Mouse (Mus musculus) limb, embryonic 10.5 days (tissue): Measurements from ENCODE around the gene Vstm2l. TPM values are rescaled to one million over a fixed set of nuclear protein-coding genes. Genes with fewer than 3 reads are reported as not detected.

Experiments used
- DNase-seq: peaks from one replicate; pipeline ENCODE4 v3.0.0-alpha.2; 2017; ENCODE audit warnings: low spot score
- H3K27ac ChIP-seq: fragments of 300-500 bp; sonication (generic); 2 replicates; pipeline ENCODE4 v1.5.1; 2016; ENCODE audit warnings: mild to moderate bottlenecking
- H3K27me3 ChIP-seq: fragments of 300-500 bp; sonication (generic); 2 replicates; pipeline ENCODE4 v1.6.1; 2016; ENCODE audit warnings: low read depth, mild to moderate bottlenecking; ENCODE audit not compliant: poor library complexity, severe bottlenecking
- H3K36me3 ChIP-seq: fragments of 300-500 bp; sonication (generic); 2 replicates; pipeline ENCODE4 v1.6.1; 2016; ENCODE audit warnings: mild to moderate bottlenecking, moderate library complexity
- H3K4me1 ChIP-seq: fragments of 300-500 bp; sonication (generic); 2 replicates; pipeline ENCODE4 v1.6.1; 2016
- H3K4me3 ChIP-seq: fragments of 300-500 bp; sonication (generic); 2 replicates; pipeline ENCODE4 v1.5.1; 2016; ENCODE audit warnings: mild to moderate bottlenecking, moderate library complexity
- H3K9me3 ChIP-seq: fragments of 300-500 bp; sonication (generic); replicated peaks from 2 replicates; pipeline ENCODE4 v1.6.1; 2016; ENCODE audit warnings: mild to moderate bottlenecking
- WGBS: fragments of 180-500 bp; shearing (Covaris S2); methylation state at CpG from one replicate; pipeline ENCODE4 v1.1.7; 2016; 5-methylcytosine and 5-hydroxymethylcytosine counted together
- polyA plus RNA-seq: library from polyadenylated mRNA; unstranded; fragments of >200 nt; fragmentation: Nextera tagmentation; extraction: Ambion mirVana; gene quantifications from 2 replicates; pipeline ENCODE4 v1.2.1, GENCODE M21; 2016

Gene Vstm2l
- polyA plus RNA-seq, 1 experiment from 2014 or later = not detected

DNA sequence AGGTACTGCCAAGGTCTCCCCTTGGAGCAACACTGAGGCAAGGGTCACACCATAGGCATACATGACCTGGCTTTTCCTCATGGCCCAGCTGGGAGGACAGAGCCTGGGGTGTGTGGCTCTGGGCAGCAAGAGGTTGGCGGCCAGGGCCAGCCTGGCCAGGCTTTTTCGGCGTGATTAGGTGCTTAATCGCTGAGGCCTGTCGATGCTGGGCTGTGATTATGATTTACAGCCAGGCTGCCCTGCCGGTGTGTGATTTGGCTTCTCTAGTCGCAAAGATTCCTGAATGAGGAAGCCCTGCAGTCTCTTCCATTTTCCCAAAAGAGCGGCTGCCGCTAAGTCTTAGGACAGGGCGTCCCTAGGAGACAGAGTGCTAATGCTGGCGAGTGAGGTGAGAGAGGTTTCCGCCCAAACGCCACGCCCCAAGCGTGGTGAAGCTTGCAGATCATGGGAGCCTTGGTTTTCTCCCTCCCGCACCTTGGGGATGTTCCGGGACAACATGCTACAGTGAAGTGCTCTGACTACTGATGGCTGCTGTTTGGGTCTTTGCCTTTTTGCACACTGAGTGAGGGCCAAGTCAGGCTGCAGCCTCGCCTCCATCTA, 26.2 kb downstream of the Vstm2l start:
- Histone ChIP-seq H3K27me3 (peaks cover 75% of the 10 kb centered on the region), H3K4me1 (peaks cover 35% of the 10 kb centered on the region), H3K27ac (no peak overlapping the region), H3K4me3 (peak overlapping the region; percentile 41), H3K36me3 (no peaks in the 10 kb centered on the region), H3K9me3 (no peaks in the 10 kb centered on the region)
- no peak for DNase-seq
- 1% methylated on average over 18 of the region's 18 CpGs for WGBS

DNA sequence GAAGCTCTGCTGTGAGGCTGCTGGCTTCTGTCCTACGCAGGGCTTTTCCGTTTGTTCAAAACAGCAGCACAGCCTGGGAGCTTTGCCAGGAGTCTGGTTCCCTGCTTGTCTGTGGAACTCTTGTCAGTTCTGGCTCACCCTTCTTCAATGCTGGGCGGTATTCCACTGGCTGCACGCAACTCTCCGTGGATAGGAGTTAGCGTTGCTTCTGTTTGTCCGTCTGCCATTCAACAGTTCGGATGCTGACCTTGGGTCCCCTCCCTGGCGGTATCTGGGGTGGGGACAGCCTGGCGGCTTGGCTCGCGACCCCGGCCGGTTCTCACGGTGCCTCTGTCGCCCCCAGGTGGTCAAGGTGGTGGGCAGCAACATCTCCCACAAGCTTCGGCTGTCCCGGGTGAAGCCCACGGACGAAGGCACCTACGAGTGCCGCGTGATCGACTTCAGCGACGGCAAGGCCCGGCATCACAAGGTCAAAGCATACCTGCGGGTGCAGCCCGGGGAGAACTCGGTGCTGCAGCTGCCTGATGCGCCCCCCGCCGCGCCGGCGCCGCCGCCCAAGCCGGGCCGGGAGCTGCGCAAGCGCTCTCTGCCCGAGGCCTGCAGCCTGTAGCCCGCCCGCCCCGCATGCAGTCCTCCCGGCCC, 29.2 kb downstream of the Vstm2l start:
- Histone ChIP-seq H3K9me3 (no peaks in the 10 kb centered on the region), H3K4me1 (peaks cover 35% of the 10 kb centered on the region), H3K27me3 (peaks cover 62% of the 10 kb centered on the region), H3K27ac (peak overlapping the region; percentile 87), H3K4me3 (peak overlapping the region; percentile 70), H3K36me3 (no peaks in the 10 kb centered on the region)
- DNase-seq = peak; percentile 89
- 1% methylated on average over 45 of the region's 47 CpGs for WGBS

DNA sequence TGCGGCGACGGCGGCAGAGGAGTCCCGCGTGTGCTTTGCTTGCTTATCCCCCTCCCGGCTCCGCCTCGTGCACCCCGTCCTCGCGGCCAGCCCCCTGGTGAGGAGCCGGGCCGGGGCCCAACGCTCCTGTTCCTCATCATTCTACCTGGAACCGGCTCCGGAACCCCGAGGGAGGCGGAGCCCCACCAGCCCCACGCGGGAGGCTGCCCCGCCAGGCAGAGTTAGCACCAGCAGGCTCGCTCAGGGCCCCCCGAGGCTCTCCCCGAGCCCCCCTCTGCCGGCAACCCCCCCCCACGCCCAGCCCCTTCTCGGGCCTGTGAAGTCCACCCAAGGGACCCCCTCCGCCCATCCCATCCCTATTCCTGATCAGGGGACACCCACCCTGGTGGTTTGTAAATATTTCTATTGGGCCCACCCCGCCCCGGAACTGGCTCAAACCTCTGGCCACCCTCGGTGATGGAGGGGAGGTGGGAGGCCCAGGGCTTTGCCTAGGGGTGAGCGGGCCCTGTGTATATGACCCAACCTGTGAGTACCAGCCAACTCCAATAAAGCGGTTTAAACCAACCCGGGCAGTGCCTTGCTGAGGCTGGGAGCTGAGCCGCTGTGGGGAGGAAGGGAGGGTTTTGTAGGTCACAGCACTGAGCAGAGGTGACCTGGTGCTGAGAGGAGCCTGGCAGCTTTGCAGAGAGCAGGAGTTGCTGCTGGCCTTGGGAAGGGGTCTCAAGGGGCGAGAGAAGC, 29.9 kb downstream of the Vstm2l start:
- DNase-seq = no peak
- 10% methylated on average over 37 of the region's 37 CpGs for WGBS
- Histone ChIP-seq H3K27ac (peak overlapping the region; percentile 87), H3K27me3 (peaks cover 55% of the 10 kb centered on the region), H3K4me1 (peaks cover 35% of the 10 kb centered on the region), H3K9me3 (no peaks in the 10 kb centered on the region), H3K36me3 (no peaks in the 10 kb centered on the region), H3K4me3 (peak overlapping the region; percentile 70)

DNA sequence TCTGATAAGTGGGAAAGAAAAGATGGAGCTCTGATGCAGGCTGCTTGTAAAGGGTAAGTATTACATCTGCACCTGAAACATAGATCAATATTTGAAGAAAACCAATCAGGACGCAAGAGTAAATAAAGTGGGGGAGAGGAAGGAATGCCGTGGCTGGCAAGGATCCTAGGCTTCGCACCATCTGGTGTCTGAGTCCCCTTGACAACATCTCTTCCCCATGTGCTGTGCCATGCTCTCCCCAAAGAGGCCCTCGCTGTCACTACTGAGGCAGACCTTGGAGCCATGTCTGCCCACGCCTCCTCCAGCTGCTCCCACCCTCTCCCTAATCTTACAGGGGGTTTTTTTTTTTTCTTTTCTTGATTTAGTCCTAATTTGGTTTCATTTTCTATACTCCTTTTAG, 39.5 kb downstream of the Vstm2l start:
- 86% methylated on average over 5 of the region's 5 CpGs for WGBS
- H3K4me1 ChIP-seq = peaks cover 20% of the 10 kb centered on the region

DNA sequence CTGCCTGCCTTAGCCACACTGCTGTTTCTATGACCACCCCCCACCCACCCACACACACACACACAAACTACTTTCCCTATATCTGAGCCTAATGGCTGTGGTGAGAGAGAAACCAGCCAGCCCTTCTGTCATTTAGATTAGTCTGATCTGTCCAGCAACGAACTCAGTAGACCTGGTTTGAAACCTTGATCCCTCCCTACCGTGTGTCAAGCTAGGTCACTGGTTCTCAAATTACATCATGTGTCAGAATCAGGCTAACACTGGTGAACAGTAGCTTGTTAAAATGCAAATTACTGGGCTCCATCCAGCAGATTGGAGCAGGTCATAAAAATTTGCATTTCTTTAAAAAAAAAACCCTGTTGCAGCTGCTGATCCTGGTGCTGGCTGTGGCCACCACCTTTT, 43.3 kb downstream of the Vstm2l start:
- no peak overlapping the region for H3K4me3 ChIP-seq
- H3K9me3 ChIP-seq = no peaks in the 10 kb centered on the region
- DNase-seq = no peak
- WGBS = 2% methylated on average over 2 of the region's 2 CpGs
- H3K4me1 ChIP-seq = peaks cover 20% of the 10 kb centered on the region
- H3K27ac ChIP-seq = no peak overlapping the region
- no peaks in the 10 kb centered on the region for H3K36me3 ChIP-seq
- no peaks in the 10 kb centered on the region for H3K27me3 ChIP-seq

More for the DNA sequence above, 39.5 kb downstream of the Vstm2l start:
- DNase-seq = no peak
- no peaks in the 10 kb centered on the region for H3K36me3 ChIP-seq
- H3K27me3 ChIP-seq = no peaks in the 10 kb centered on the region
- no peak overlapping the region for H3K27ac ChIP-seq
- no peak overlapping the region for H3K4me3 ChIP-seq
- H3K9me3 ChIP-seq = no peaks in the 10 kb centered on the region

DNA sequence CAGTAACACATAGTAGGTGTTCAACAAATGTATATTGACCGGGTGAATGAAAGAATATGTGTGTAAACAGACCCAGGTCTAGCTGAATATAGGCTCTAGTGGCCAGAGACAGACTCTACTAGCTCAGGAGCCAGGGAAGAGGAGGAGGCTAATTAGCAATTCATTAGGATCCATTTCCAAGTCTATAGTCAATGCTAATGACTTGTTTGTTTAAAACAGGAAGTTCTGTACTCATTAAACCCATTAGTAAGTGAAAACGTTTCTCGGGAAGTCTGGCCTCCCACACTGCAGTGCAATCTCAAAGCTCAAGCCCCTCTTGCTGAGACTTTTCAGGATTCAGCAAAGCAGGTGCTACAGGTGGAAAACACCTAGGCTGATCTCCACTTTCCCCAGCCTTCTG, 53.4 kb downstream of the Vstm2l start:
- no peaks in the 10 kb centered on the region for H3K27me3 ChIP-seq
- H3K36me3 ChIP-seq = no peaks in the 10 kb centered on the region
- 13% methylated on average over 3 of the region's 3 CpGs for WGBS
- DNase-seq = no peak
- H3K9me3 ChIP-seq = no peaks in the 10 kb centered on the region
- no peak overlapping the region for H3K27ac ChIP-seq
- no peak overlapping the region for H3K4me3 ChIP-seq
- no peaks in the 10 kb centered on the region for H3K4me1 ChIP-seq

DNA sequence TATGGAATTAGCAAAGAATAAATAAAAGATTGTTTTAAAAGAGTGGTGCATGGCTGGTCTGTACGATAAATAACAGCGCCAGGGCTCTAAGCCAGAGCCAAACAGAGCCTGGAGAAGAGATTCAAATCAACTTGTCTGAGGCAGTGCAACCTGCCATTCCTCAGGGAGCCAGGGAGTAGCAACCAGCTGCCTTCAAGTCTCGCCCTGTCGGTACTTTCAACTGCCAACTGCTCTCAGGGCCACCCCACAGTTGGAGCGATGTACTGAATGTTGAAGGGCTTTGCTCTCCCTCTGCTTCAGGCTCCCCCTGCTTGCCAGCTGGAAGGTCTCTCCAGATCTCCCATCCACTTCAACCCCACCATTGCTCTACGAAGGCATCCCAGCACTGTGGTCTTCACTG, 55.7 kb downstream of the Vstm2l start:
- Histone ChIP-seq H3K4me3 (no peak overlapping the region), H3K27ac (no peak overlapping the region), H3K9me3 (no peaks in the 10 kb centered on the region), H3K4me1 (peaks cover 10% of the 10 kb centered on the region), H3K27me3 (no peaks in the 10 kb centered on the region), H3K36me3 (no peaks in the 10 kb centered on the region)
- DNase-seq = no peak
- 52% methylated on average over 6 of the region's 6 CpGs for WGBS

DNA sequence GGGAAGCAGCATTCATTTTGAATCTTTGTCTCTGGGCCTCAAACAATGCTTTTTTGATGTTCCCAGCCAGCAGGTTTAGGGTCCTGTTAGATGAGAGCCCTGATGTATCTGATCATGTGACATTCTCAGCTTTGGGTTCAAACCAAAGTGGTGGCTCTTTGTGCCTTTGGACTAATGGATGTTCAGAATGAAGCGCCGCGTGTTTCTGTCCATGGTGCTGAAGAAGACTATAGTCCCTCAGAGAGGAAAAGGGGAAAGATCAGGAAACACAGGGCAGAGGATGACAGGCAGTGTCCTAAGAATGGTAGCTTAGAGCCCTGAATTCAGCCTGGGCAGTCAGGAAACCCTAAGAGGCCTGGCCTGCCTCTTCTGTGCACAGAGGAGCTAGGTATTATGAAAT, 56.2 kb downstream of the Vstm2l start:
- DNase-seq = peak; percentile 76
- H3K27ac ChIP-seq = no peak overlapping the region
- H3K4me1 ChIP-seq = peaks cover 15% of the 10 kb centered on the region
- no peaks in the 10 kb centered on the region; the same call in 1 of the 2 replicates for H3K27me3 ChIP-seq
- H3K4me3 ChIP-seq = no peak overlapping the region
- no peaks in the 10 kb centered on the region for H3K9me3 ChIP-seq
- WGBS = 0% methylated on average over 3 of the region's 3 CpGs
- no peaks in the 10 kb centered on the region for H3K36me3 ChIP-seq

DNA sequence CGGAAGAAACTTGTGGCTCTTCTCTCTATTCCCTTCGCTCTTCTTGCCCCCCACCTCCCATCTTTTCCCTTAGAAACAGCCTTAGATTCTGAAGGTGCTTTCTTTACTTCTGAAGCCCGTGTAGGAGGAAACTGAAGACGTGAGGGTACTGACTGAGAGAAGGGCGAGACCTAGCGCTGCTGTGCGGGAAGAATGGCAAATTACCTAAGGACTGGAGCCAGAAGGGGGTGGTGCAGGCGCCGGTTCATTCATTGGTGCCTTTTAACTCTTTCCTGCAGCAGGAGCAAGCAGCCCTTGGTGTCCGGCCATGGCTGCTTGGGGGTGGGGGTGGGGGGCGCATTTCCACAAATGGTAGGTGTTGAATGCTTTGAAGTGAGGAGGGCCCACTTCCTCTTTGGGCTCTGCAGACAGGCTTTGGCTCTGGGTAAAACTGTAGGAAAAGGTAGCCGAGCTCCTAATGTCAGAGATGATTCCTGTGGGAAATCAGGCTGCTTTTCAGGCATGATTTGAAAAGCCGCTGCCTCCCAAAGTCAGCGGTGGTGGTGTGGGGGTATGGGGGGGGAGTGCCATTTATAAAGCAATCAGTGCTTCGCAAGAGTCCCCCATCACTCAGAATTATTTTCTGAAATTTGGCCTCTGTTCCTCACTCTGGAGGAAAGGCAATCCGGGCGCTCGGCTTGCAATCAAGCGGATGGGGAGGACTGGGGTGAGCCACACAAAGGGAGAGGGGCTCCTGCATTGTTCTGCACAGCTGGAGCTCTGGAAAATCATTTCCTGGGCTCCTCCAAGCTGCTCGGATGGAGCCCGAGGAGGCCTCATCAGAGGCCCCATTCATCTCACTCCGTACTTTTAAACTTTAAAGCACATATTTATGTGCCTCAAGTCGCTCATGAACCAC, 60.4 kb downstream of the Vstm2l start:
- peak; percentile 41 for DNase-seq
- Histone ChIP-seq H3K4me3 (peak overlapping the region; percentile 37), H3K9me3 (no peaks in the 10 kb centered on the region), H3K27me3 (peaks cover 3% of the 10 kb centered on the region; the same call in 1 of the 2 replicates), H3K4me1 (peaks cover 25% of the 10 kb centered on the region), H3K36me3 (no peaks in the 10 kb centered on the region), H3K27ac (peak overlapping the region; percentile 59)
- 3% methylated on average over 23 of the region's 23 CpGs for WGBS

DNA sequence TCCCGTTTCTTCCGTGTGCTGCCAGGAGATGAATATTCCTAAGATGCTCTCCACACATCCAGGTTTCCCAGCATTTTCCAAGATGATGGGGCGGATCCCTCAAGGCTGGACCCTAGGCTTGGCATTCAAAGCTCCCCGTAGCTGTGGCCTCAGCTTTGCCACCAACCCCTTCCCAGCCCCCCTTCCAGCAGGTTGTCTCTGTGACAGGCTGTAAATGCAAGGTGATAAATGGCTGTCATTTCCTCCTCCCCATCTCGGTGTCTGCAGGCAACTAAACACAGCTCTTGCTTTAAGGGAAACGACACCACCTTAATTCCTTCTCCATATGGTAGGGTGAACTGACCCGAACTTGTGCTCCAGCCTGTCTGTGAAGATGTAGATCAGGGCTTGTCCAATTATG, 61.1 kb downstream of the Vstm2l start:
- Histone ChIP-seq H3K36me3 (0 out of 2 replicates have a peak, but pooled peaks cover 2% of the 10 kb centered on the region), H3K27me3 (peaks cover 3% of the 10 kb centered on the region; the same call in 1 of the 2 replicates), H3K4me1 (peaks cover 25% of the 10 kb centered on the region), H3K9me3 (no peaks in the 10 kb centered on the region), H3K4me3 (peak overlapping the region; percentile 37), H3K27ac (peak overlapping the region; percentile 59)
- WGBS = 2% methylated on average over 7 of the region's 7 CpGs
- peak; percentile 43 for DNase-seq

DNA sequence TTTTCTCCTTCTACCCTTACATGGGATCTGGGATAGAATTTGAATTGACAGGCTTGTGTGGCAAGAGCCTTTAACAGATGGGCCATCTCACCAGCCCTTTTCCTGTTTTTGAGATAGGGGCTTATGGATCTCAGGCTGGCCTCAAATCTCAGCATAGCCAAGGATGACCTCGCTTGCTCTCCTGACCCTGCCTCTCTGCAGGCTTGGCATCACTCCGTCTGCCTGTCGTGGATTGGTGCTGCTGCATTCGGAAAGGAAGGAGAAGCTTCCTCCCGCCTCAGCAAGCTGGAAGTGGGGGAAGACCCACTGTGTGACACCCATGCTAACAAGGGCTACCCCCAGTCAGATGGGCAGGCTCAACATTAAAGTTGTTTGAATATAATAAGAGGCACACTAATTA, 64.8 kb downstream of the Vstm2l start:
- WGBS = 62% methylated on average over 5 of the region's 5 CpGs
- peaks cover 24% of the 10 kb centered on the region for H3K4me1 ChIP-seq
- H3K27ac ChIP-seq = no peak overlapping the region
- no peaks in the 10 kb centered on the region for H3K9me3 ChIP-seq
- peaks cover 3% of the 10 kb centered on the region; the same call in 1 of the 2 replicates for H3K27me3 ChIP-seq
- H3K36me3 ChIP-seq = peaks cover 23% of the 10 kb centered on the region
- no peak overlapping the region for H3K4me3 ChIP-seq
- no peak for DNase-seq

DNA sequence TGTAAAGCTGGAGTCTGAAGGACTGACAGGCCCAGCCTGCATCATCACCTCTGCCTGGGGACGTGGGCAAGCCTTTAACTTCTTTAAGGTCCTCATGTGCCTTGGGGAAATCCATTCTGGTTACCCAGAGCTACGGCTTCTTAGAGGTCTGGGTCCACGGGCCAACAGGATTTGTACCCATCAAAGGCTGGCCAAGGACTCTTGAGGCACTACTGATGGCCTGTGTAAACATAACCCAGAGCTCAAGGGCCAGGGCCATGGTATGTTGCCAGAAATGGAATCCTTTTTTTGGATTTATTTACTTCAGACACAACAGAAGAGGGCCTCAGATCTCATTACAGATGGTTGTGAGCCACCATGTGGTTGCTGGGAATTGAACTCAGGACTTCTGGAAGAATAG, 68.3 kb downstream of the Vstm2l start:
- Histone ChIP-seq H3K4me1 (no peaks in the 10 kb centered on the region), H3K36me3 (peaks cover 43% of the 10 kb centered on the region), H3K4me3 (no peak overlapping the region), H3K27me3 (no peaks in the 10 kb centered on the region), H3K27ac (no peak overlapping the region), H3K9me3 (no peaks in the 10 kb centered on the region)
- 92% methylated on average over 3 of the region's 3 CpGs for WGBS
- DNase-seq = no peak
